Mouse (Mus musculus) thymus, postnatal 10 days (tissue): ENCODE data around the gene Nav2.

Experiments
- DNase-seq, 2 experiments: peaks; one replicate each; pipeline ENCODE4 v3.0.0; 2021; ENCODE audit warnings: low spot score in 2 of 2

Nav2 gene

GRCm38 (mm10) chr7:49052871-49053618, 144.5 kb downstream of the Nav2 start:
- DNase-seq: no peak

- DNase-seq: no peak
These were observed 146.8 kb downstream of the Nav2 start for GRCm38 (mm10) chr7:49055273-49055672.

- DNase-seq: no peak
These were observed 149.9 kb downstream of the Nav2 start for GRCm38 (mm10) chr7:49058304-49059012.

GRCm38 (mm10) chr7:49064792-49065521, 156.4 kb downstream of the Nav2 start:
- no peak for DNase-seq

GRCm38 (mm10) chr7:49065621-49066475, 157.3 kb downstream of the Nav2 start:
- DNase-seq: no peak

GRCm38 (mm10) chr7:49066828-49067227, 158.3 kb downstream of the Nav2 start:
- no peak for DNase-seq

- no peak for DNase-seq
These were observed 161.0 kb downstream of the Nav2 start for GRCm38 (mm10) chr7:49069396-49069961.

- DNase-seq: no peak
These were observed 162.1 kb downstream of the Nav2 start for GRCm38 (mm10) chr7:49070621-49071020.

GRCm38 (mm10) chr7:49071141-49071567, 162.6 kb downstream of the Nav2 start:
- DNase-seq: no peak

GRCm38 (mm10) chr7:49075333-49075934, 166.9 kb downstream of the Nav2 start:
- DNase-seq: no peak

- no peak for DNase-seq
These were observed 167.8 kb downstream of the Nav2 start for GRCm38 (mm10) chr7:49076283-49076694.

- no peak for DNase-seq
These were observed 170.4 kb downstream of the Nav2 start for GRCm38 (mm10) chr7:49078930-49079329.

GRCm38 (mm10) chr7:49082585-49083165, 174.2 kb downstream of the Nav2 start:
- no peak for DNase-seq

- DNase-seq: no peak
These were observed 176.3 kb downstream of the Nav2 start for GRCm38 (mm10) chr7:49084768-49085167.

- DNase-seq: no peak
These were observed 177.2 kb downstream of the Nav2 start for GRCm38 (mm10) chr7:49085759-49086158.

GRCm38 (mm10) chr7:49087154-49087553, 178.6 kb downstream of the Nav2 start:
- DNase-seq: no peak

- DNase-seq: no peak
These were observed 179.8 kb downstream of the Nav2 start for GRCm38 (mm10) chr7:49088198-49088912.

GRCm38 (mm10) chr7:49091371-49091770, 182.9 kb downstream of the Nav2 start:
- no peak for DNase-seq

GRCm38 (mm10) chr7:49091921-49092320, 183.4 kb downstream of the Nav2 start:
- DNase-seq: no peak

GRCm38 (mm10) chr7:49093596-49093995, 185.1 kb downstream of the Nav2 start:
- DNase-seq: no peak
